Mouse (Mus musculus) G1E (cell line): ENCODE measurements around the gene Armc6.

ENCODE experiments used
- CTCF ChIP-seq: IDR thresholded peaks from 2 replicates; pipeline ENCODE4 v1.5.1; 2012; ENCODE audit warnings: low read depth, low read length, inconsistent platforms, mixed read lengths
- GATA1 ChIP-seq: IDR thresholded peaks from 2 replicates; pipeline ENCODE4 v1.6.1; 2012; ENCODE audit warnings: borderline replicate concordance, low read length, inconsistent platforms, mixed read lengths
- GATA2 ChIP-seq: IDR thresholded peaks from 2 replicates; pipeline ENCODE4 v1.6.1; 2012; ENCODE audit warnings: low read depth, low read length, inconsistent platforms, borderline replicate concordance
- POLR2AphosphoS5 ChIP-seq: IDR thresholded peaks from 2 replicates; pipeline ENCODE4 v1.6.1; 2012; ENCODE audit warnings: low read depth, low read length, inconsistent platforms; ENCODE audit not compliant: insufficient replicate concordance
- TAL1 ChIP-seq: conservative IDR thresholded peaks from 2 replicates; pipeline ENCODE4 v1.6.1; 2012; ENCODE audit warnings: low read depth, low read length, inconsistent platforms, mixed read lengths

- TF ChIP-seq CTCF (no peak), TAL1 (no peak), GATA2 (no peak), GATA1 (no peak), POLR2AphosphoS5 (no peak)
Measured at GRCm38 (mm10) chr8:70181212-70181902, 52.9 kb downstream of the Armc6 start.
